Mouse (Mus musculus): ENCODE measurements around the gene Hunk. TPM values are rescaled to one million over a fixed set of nuclear protein-coding genes. Genes with fewer than 3 reads are reported as not detected.

The Hunk gene
- polyA plus RNA-seq, 1 experiment from 2014 or later, result 7.1 TPM

GRCm38 (mm10) chr16:90381633-90382032 is 4.2 kb upstream of the Hunk start:
- no peak overlapping the region for H3K4me2 ChIP-seq
- no peak overlapping the region for H3K27ac ChIP-seq (replicated peaks)
- H3K27me3 ChIP-seq, result peaks cover 3% of the 10 kb centered on the region; the same call in 1 of the 2 replicates
- no peaks in the 10 kb centered on the region for H3K36me3 ChIP-seq
- no peaks in the 10 kb centered on the region for H3K9me3 ChIP-seq
- H3K4me3 ChIP-seq, result no peak overlapping the region
- peaks cover 21% of the 10 kb centered on the region for H3K4me1 ChIP-seq (replicated peaks)
- H3K9ac ChIP-seq, result no peak overlapping the region
- ATAC-seq (ENCODE audit: low FRiP score, low read depth), result no peak
- WGBS, result 88% methylated on average over 3 of the region's 3 CpGs

- H3K4me2 ChIP-seq, result no peak overlapping the region
- H3K9ac ChIP-seq, result no peak overlapping the region
- H3K9me3 ChIP-seq, result no peaks in the 10 kb centered on the region
- H3K4me1 ChIP-seq (replicated peaks), result peaks cover 32% of the 10 kb centered on the region
- no peak overlapping the region for H3K4me3 ChIP-seq
- peaks cover 3% of the 10 kb centered on the region; the same call in 1 of the 2 replicates for H3K27me3 ChIP-seq
- no peak overlapping the region for H3K27ac ChIP-seq (replicated peaks)
- no peaks in the 10 kb centered on the region for H3K36me3 ChIP-seq
- 57% methylated on average over 10 of the region's 10 CpGs for WGBS
- no peak for ATAC-seq (ENCODE audit: low FRiP score, low read depth)
Observed at GRCm38 (mm10) chr16:90382701-90383280, 3.0 kb upstream of the Hunk start.

- no peak overlapping the region for H3K27ac ChIP-seq (replicated peaks)
Observed at GRCm38 (mm10) chr16:90384058-90384457, 1.8 kb upstream of the Hunk start.

GRCm38 (mm10) chr16:90384846-90385245 is 967 bp upstream of the Hunk start:
- peak overlapping the region; percentile 85 for H3K9ac ChIP-seq
- peak overlapping the region; percentile 93 for H3K4me3 ChIP-seq
- peak overlapping the region; percentile 82 for H3K4me2 ChIP-seq
- no peaks in the 10 kb centered on the region for H3K9me3 ChIP-seq
- WGBS, result 4% methylated on average over 12 of the region's 12 CpGs
- H3K36me3 ChIP-seq, result no peaks in the 10 kb centered on the region
- H3K27ac ChIP-seq (replicated peaks), result peak overlapping the region; percentile 90
- ATAC-seq (ENCODE audit: low FRiP score, low read depth), result no peak
- peaks cover 53% of the 10 kb centered on the region for H3K4me1 ChIP-seq (replicated peaks)
- no peaks in the 10 kb centered on the region; the same call in 1 of the 2 replicates for H3K27me3 ChIP-seq

More at GRCm38 (mm10) chr16:90384058-90384457, 1.8 kb upstream of the Hunk start:
- Histone ChIP-seq H3K4me2 (no peak overlapping the region), H3K9ac (no peak overlapping the region), H3K4me1 (replicated peaks) (peaks cover 45% of the 10 kb centered on the region), H3K36me3 (no peaks in the 10 kb centered on the region), H3K27me3 (no peaks in the 10 kb centered on the region; the same call in 1 of the 2 replicates), H3K4me3 (no peak overlapping the region), H3K9me3 (no peaks in the 10 kb centered on the region)
- WGBS, result 66% methylated on average over 3 of the region's 3 CpGs
- no peak for ATAC-seq (ENCODE audit: low FRiP score, low read depth)

- H3K9me3 ChIP-seq, result no peaks in the 10 kb centered on the region
- peaks cover 51% of the 10 kb centered on the region for H3K4me1 ChIP-seq (replicated peaks)
- peak overlapping the region; percentile 93 for H3K4me3 ChIP-seq
- H3K9ac ChIP-seq, result peak overlapping the region; percentile 85
- peak overlapping the region; percentile 82 for H3K4me2 ChIP-seq
- peak overlapping the region; percentile 90 for H3K27ac ChIP-seq (replicated peaks)
- no peak; the same call in none of the 2 replicates for ATAC-seq (ENCODE audit: low FRiP score, low read depth)
- under 1% methylated on average over 16 of the region's 16 CpGs for WGBS
- no peaks in the 10 kb centered on the region for H3K36me3 ChIP-seq
- H3K27me3 ChIP-seq, result no peaks in the 10 kb centered on the region; the same call in 1 of the 2 replicates
Observed at GRCm38 (mm10) chr16:90385326-90385687, 506 bp upstream of the Hunk start.

GRCm38 (mm10) chr16:90386514-90387160 is 824 bp downstream of the Hunk start:
- Histone ChIP-seq H3K4me2 (peak overlapping the region; percentile 82), H3K27me3 (no peaks in the 10 kb centered on the region; the same call in 1 of the 2 replicates), H3K9me3 (no peaks in the 10 kb centered on the region), H3K36me3 (peaks cover 8% of the 10 kb centered on the region), H3K4me1 (replicated peaks) (peaks cover 51% of the 10 kb centered on the region), H3K4me3 (peak overlapping the region; percentile 93), H3K9ac (peak overlapping the region; percentile 85), H3K27ac (replicated peaks) (peak overlapping the region; percentile 90)
- peak; percentile 64 for ATAC-seq (ENCODE audit: low FRiP score, low read depth)
- WGBS, result under 1% methylated on average over 49 of the region's 49 CpGs

- 0% methylated on average over 12 of the region's 12 CpGs for WGBS
- peak overlapping the region; percentile 90 for H3K27ac ChIP-seq (replicated peaks)
- H3K9me3 ChIP-seq, result no peaks in the 10 kb centered on the region
- peak overlapping the region; percentile 93 for H3K4me3 ChIP-seq
- H3K36me3 ChIP-seq, result peaks cover 9% of the 10 kb centered on the region
- H3K9ac ChIP-seq, result peak overlapping the region; percentile 85
- no peak for ATAC-seq (ENCODE audit: low FRiP score, low read depth)
- no peaks in the 10 kb centered on the region; the same call in 1 of the 2 replicates for H3K27me3 ChIP-seq
- peaks cover 51% of the 10 kb centered on the region for H3K4me1 ChIP-seq (replicated peaks)
- peak overlapping the region; percentile 82 for H3K4me2 ChIP-seq
Observed at GRCm38 (mm10) chr16:90387161-90387671, 1.4 kb downstream of the Hunk start.

GRCm38 (mm10) chr16:90387961-90388360 is 2.1 kb downstream of the Hunk start:
- Histone ChIP-seq H3K27me3 (no peaks in the 10 kb centered on the region; the same call in 1 of the 2 replicates), H3K27ac (replicated peaks) (no peak overlapping the region), H3K9me3 (no peaks in the 10 kb centered on the region), H3K4me1 (replicated peaks) (peaks cover 46% of the 10 kb centered on the region), H3K4me2 (peak overlapping the region; percentile 82), H3K4me3 (peak overlapping the region; percentile 93), H3K36me3 (peaks cover 9% of the 10 kb centered on the region), H3K9ac (no peak overlapping the region)
- 54% methylated on average over 4 of the region's 4 CpGs for WGBS
- no peak for ATAC-seq (ENCODE audit: low FRiP score, low read depth)

GRCm38 (mm10) chr16:90389103-90389750 is 3.4 kb downstream of the Hunk start:
- no peak for ATAC-seq (ENCODE audit: low FRiP score, low read depth)
- Histone ChIP-seq H3K9ac (peak overlapping the region; percentile 17; the same call in 1 of the 2 replicates), H3K4me1 (replicated peaks) (peaks cover 42% of the 10 kb centered on the region), H3K36me3 (peaks cover 9% of the 10 kb centered on the region), H3K9me3 (no peaks in the 10 kb centered on the region), H3K4me3 (peak overlapping the region; percentile 93), H3K4me2 (peak overlapping the region; percentile 82), H3K27me3 (no peaks in the 10 kb centered on the region), H3K27ac (replicated peaks) (no peak overlapping the region)
- WGBS, result 55% methylated on average over 15 of the region's 15 CpGs

- Histone ChIP-seq H3K9me3 (no peaks in the 10 kb centered on the region), H3K4me2 (no peak overlapping the region), H3K27me3 (no peaks in the 10 kb centered on the region), H3K27ac (replicated peaks) (no peak overlapping the region), H3K4me3 (no peak overlapping the region), H3K36me3 (peaks cover 9% of the 10 kb centered on the region), H3K9ac (no peak overlapping the region), H3K4me1 (replicated peaks) (peaks cover 39% of the 10 kb centered on the region)
- no peak for ATAC-seq (ENCODE audit: low FRiP score, low read depth)
- 88% methylated on average over 16 of the region's 16 CpGs for WGBS
Observed at GRCm38 (mm10) chr16:90390731-90391130, 4.9 kb downstream of the Hunk start.

GRCm38 (mm10) chr16:90394761-90395160 is 8.9 kb downstream of the Hunk start:
- 0 out of 2 replicates have a peak, but pooled peaks have one; percentile 25 for ATAC-seq (ENCODE audit: low FRiP score, low read depth)
- Histone ChIP-seq H3K27me3 (no peaks in the 10 kb centered on the region), H3K4me2 (no peak overlapping the region), H3K9me3 (no peaks in the 10 kb centered on the region), H3K4me3 (no peak overlapping the region), H3K9ac (no peak overlapping the region), H3K4me1 (replicated peaks) (peaks cover 7% of the 10 kb centered on the region; the same call in 1 of the 2 replicates), H3K36me3 (peaks cover 9% of the 10 kb centered on the region), H3K27ac (replicated peaks) (no peak overlapping the region)
- WGBS, result 44% methylated on average over 4 of the region's 4 CpGs
